Mouse (Mus musculus): ENCODE data around the gene Rapgef4.
"Not testable (repeated sequence)": the region's sequence is repeated elsewhere in the genome, so short reads cannot be mapped to it uniquely, and the experiment has no call there.

The Rapgef4 gene

GRCm38 (mm10) chr2:72117138-72118011, 136.3 kb downstream of the Rapgef4 start:
- DNase-seq (ENCODE audit: low spot score in 2 of 2): no peak

GRCm38 (mm10) chr2:72120211-72120610, 139.2 kb downstream of the Rapgef4 start:
- DNase-seq (ENCODE audit: low spot score in 2 of 2): no peak

- DNase-seq (ENCODE audit: low spot score in 2 of 2): no peak
These were observed 141.6 kb downstream of the Rapgef4 start for GRCm38 (mm10) chr2:72122410-72123223.

- no peak for DNase-seq (ENCODE audit: low spot score in 2 of 2)
These were observed 142.8 kb downstream of the Rapgef4 start for GRCm38 (mm10) chr2:72123851-72124250.

GRCm38 (mm10) chr2:72125786-72126185, 144.7 kb downstream of the Rapgef4 start:
- DNase-seq (ENCODE audit: low spot score in 2 of 2): no peak

- DNase-seq (ENCODE audit: low spot score in 2 of 2): no peak
These were observed 145.4 kb downstream of the Rapgef4 start for GRCm38 (mm10) chr2:72126411-72126810.

GRCm38 (mm10) chr2:72129612-72130311, 148.7 kb downstream of the Rapgef4 start:
- DNase-seq (ENCODE audit: low spot score in 2 of 2): no peak

GRCm38 (mm10) chr2:72132222-72132621, 151.2 kb downstream of the Rapgef4 start:
- no peak for DNase-seq (ENCODE audit: low spot score in 2 of 2)

GRCm38 (mm10) chr2:72136045-72136444, 155.0 kb downstream of the Rapgef4 start:
- no peak for DNase-seq (ENCODE audit: low spot score in 2 of 2)

- no peak for DNase-seq (ENCODE audit: low spot score in 2 of 2)
These were observed 155.6 kb downstream of the Rapgef4 start for GRCm38 (mm10) chr2:72136486-72137264.

- DNase-seq (ENCODE audit: low spot score in 2 of 2): no peak
These were observed 159.1 kb downstream of the Rapgef4 start for GRCm38 (mm10) chr2:72139863-72140845.

GRCm38 (mm10) chr2:72141091-72141490, 160.1 kb downstream of the Rapgef4 start:
- DNase-seq (ENCODE audit: low spot score in 2 of 2): no peak

GRCm38 (mm10) chr2:72141732-72142131, 160.7 kb downstream of the Rapgef4 start:
- not testable (repeated sequence) for DNase-seq (ENCODE audit: low spot score in 2 of 2)

- no peak for DNase-seq (ENCODE audit: low spot score in 2 of 2)
These were observed 162.4 kb downstream of the Rapgef4 start for GRCm38 (mm10) chr2:72143413-72143812.

GRCm38 (mm10) chr2:72144576-72145200, 163.6 kb downstream of the Rapgef4 start:
- DNase-seq (ENCODE audit: low spot score in 2 of 2): no peak

- DNase-seq (ENCODE audit: low spot score in 2 of 2): no peak
These were observed 164.3 kb downstream of the Rapgef4 start for GRCm38 (mm10) chr2:72145281-72145875.

GRCm38 (mm10) chr2:72146061-72146460, 165.0 kb downstream of the Rapgef4 start:
- DNase-seq (ENCODE audit: low spot score in 2 of 2): no peak

- no peak for DNase-seq (ENCODE audit: low spot score in 2 of 2)
These were observed 166.2 kb downstream of the Rapgef4 start for GRCm38 (mm10) chr2:72147246-72147645.

GRCm38 (mm10) chr2:72147695-72148094, 166.7 kb downstream of the Rapgef4 start:
- no peak for DNase-seq (ENCODE audit: low spot score in 2 of 2)
